Mouse (Mus musculus) naive thymus-derived CD4-positive, alpha-beta T cell, adult 2 months (primary cell): ENCODE data around the gene Ddx28.
"Not testable (repeated sequence)": the region's sequence is repeated elsewhere in the genome, so short reads cannot be mapped to it uniquely, and the experiment has no call there.

Experiments
- DNase-seq: peaks from one replicate; pipeline ENCODE4 v3.0.0-alpha.2; 2011; ENCODE audit warnings: low read depth

Ddx28 gene

DNA sequence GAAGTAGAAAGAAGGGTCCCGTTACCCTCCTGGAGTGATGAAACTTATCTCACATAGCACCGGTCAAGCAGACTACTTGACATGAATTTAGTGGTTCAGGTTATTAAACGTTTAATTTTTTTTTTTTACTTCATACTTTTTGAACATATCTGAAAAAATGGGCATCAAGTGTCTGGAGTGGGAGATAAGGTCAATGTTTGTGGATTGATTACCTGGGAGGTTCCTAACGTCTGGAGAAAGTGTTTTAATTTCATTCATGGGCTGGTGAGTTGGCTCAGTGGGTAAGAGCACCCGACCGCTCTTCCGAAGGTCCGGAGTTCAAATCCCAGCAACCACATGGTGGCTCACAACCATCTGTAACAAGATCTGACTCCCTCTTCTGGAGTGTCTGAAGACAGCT lies 521 bp upstream of the Ddx28 start:
- DNase-seq = not testable (repeated sequence)

DNA sequence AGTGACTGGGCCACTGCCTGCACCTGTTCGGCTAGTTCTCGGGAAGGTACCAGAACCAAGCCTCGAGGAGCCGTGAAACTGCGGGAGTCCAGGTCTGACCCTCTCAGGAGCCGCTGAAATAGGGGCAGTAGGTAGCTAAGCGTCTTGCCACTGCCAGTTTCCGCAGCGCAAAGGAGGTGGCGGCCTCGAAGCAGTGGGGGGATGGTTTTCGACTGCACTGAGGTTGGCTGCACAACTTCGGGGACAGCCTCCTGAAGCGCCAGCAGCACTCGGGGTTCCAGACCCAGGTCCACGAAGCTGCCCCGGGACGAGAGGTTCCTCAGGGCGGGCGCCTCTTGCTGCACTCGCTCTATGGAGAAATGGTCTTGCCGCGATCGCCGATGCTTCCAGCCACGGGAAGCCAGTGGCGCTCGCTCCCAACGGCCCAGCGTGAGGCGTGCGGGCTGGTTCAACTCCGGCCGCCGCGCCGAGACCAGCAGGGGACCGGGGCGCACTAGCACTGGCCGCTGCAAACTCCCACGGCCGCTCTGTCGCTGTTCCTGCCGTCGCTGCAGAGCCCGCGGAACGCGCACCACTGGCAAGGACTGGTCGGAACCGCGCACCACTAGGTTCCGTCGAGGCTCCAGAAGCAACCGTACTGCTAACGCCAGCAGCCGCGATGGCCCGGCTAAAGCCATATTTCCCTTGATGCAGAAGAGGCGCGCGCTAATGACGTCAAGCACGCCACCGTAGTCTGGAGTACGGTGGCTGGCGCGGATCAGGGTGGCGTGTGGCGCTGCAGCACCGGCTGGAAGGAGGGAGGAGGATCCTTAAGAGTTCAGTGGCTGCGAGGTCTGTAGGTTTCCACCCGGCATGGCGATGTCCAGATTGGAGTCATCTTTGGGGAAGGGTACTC lies 687 bp downstream of the Ddx28 start:
- DNase-seq = peak; percentile 91

DNA sequence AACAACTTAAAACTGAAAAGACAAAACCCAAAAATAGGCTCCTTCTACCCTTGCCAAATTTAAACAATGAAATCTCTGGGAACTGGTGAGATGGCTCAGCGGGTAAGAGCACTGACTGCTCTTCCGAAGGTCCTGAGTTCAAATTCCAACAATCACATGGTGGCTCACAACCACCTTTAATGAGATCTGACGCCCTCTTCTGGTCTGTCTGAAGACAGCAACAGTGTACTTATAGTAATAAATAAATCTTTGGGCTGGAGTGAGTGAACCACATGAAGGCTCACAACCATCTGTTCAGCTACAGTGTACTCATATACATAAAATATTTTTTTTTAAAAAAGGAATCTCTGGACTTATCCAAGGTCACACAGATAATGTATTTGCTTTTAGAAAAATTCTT lies 3.8 kb downstream of the Ddx28 start:
- not testable (repeated sequence) for DNase-seq

DNA sequence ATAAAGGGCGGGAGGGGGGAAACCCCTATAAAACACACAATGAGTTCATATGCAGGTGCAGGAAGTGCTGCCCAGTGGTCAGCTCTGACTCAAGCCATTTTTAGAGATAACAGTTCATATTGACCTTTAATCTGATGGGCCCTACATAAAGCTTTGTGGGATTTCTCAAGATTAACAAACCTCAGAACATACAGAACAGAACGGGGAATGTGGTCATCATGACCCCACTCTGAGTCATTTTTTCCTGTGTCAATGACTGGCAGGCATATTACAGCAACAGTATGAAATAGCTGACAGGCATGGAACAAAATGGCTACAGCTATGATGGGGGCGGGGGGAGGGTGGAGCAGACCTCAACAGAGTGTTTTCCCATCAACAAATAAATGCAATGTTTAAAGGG lies 4.5 kb downstream of the Ddx28 start:
- no peak for DNase-seq

DNA sequence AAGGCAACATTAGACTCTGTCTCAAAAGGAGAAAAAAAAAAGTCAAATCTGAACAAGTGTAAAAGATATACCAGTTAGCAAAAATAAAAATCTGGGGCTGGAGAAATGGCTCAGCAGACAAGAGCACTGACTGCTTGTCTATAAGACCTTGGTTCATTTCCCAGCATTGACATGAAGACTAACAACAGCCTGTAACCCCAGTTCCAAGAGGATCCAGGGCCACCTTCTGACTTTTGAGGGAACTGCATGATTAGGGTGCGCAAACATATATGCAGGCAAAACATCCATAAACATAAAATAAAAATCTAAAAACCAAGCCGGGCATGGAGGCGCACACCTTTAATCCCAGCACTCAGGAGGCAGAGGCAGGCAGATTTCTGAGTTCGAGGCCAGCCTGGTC lies 5.3 kb downstream of the Ddx28 start:
- no peak for DNase-seq

DNA sequence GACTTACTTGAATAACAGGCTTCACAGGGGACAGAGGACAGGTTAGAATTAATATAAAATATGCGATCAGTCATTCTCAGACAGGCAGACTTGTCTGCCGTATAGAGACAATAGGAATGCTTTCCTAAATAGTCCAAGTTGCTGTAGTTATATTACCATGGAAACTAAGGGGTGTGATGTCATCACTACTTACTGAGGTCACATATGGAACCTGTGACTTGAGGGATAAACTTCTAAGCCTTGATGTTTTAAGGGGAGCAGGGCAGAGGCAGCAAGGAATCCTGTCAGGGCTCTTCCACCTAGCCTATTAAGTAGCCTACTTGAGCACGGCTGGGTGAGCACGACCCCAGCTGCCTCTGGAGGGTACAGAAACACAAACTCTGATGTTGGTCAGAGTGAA lies 5.8 kb downstream of the Ddx28 start, which contains the start of gene Dpep2nb:
TSS of gene Dpep2nb (minus strand) at position 101 of the 400 bp plus-strand sequence.
- no peak for DNase-seq

DNA sequence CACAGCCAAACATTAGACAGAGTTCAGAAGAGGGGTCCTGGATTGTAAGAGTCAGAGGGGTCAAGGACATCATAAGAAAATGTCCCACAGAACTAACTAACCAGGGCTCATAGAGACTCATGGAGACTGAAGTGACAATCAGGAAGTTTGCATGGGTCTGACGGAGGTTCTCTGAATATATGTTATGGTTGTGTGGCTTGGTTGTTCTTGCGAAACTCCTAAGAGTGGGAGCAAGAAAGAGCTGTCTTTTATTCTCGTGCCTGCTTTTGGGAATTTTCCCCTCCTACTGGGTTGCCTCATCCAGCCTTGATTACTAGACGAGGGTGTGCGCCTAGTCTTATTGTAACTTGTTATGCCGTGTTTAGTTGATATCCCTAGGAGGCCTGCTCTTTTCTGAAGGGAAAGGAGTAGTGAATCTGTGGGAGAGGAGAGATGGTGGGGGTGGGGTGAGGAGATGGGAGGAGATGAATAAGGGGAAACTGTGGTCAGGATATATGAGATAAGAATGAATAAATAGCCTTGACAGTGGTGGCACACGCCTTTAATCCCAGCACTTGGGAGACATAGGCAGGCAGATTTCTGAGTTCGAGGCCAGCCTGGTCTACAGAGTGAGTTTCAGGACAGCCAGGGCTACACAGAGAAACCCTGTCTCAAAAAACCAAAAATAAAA lies 7.0 kb downstream of the Ddx28 start:
- DNase-seq = no peak

DNA sequence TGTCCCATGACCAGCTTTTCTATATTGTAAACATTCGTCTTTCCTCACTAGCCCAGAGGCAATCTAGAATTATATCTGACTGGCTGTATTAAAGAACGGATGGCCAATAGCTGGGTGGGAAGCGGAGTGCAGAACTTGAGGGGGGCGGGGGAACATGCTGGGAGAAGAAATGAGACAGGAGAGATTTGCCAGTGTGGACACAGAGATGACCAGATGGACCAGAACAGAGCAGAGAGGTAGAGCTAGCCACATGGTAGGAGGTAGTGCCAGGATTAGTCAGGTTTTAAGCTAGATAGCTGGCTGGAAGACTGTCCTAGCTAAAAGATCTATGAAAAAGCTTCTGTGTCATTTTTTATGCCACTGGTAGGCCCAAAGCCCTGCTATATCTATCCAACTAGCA lies 9.8 kb downstream of the Ddx28 start:
- DNase-seq = no peak

DNA sequence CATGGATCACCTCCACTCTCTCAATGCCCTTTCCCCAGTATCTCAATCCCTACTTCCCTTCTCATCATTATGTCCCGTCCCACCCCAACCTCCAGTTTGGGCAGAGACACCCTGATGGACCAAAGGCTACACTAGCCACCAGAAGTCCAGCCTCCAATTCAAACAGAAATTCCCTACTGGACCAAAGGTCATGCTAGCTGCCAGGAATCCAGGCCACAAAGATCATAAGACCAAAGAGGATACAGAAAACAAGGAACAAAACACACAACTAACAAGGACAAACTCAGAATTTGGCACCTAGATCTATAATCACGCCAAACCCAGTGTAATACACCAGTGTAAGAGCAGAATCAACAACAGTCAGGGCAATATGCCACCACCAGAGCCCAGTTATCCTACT lies 12.7 kb downstream of the Ddx28 start:
- DNase-seq = no peak

DNA sequence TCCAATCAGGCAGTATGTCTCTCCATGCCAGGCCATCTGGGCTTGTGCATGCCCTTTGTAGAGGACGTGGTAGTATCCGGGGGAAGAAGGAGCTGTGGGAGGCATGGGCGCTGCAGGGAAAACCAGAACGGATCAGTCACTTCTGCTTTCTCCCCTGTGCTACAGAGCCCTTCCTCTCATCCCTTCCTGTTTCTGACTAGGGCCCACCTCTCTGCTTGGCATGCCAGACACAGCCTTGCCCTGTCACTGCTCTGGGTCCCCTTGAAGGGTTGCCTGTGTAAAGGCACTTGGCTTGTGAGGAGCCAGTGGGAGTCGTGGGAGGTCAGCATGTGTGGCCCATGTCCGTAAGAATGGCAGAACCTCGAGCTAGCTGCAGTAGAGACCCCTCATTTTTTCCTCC lies 15.3 kb downstream of the Ddx28 start:
- DNase-seq = no peak

DNA sequence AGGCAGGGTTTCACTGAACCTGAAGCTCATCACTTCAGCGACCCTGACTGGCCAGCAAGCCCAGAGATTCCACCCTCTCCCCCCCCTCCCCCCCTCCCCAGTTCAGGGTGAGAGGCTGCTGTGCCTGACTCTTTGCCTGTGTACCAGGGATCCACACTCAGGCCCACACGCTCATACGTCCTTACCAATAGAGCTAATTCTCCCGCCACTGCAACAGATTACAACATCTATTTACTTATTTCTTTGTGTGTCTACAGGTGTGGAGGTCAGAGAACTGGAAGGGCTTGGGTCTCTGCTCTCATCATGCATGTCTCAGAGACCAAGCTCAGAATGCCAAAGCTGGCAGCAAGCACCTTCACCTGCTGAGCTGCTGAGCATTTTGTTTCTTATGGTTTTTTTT lies 18.5 kb downstream of the Ddx28 start:
- DNase-seq = no peak

DNA sequence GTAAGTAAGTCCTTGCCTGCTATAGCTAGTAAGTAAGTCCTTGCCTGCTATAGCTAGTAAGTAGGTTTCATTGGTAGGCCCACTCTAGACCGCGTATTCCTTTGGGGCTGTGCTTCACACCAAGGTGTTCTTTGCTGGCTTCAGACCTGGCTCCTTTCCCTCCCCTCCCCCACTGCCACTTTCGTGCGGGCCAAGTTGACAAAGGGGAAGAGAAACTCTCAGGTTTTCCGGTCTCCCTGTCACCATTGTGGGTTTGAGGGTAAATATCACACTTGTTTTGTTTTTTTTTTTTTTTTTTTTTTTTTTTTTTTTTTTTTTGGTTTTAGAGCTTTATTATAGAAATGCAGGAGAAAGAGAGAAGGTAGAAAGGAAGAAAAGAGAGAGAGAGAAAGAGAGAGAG lies 19.2 kb downstream of the Ddx28 start:
- peak; percentile 72 for DNase-seq

DNA sequence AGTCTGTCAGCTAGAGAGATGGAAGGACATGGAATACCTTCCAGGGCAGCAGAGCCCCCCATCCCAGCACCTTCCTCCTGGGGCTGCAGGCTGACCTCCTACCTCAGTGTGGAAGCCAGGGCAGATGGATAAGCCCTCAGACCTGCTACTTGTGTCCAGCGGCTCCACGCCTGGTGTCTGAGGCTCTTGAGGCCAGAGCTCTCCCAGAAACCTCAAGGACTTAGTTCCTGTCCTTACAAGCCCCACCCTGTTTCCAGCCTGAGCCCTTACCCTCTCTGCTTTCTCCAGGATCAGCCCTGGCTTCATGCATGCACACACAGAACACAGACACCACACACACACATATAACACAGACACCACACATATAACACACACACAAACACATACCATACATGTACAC lies 20.1 kb downstream of the Ddx28 start:
- DNase-seq = peak; percentile 42

DNA sequence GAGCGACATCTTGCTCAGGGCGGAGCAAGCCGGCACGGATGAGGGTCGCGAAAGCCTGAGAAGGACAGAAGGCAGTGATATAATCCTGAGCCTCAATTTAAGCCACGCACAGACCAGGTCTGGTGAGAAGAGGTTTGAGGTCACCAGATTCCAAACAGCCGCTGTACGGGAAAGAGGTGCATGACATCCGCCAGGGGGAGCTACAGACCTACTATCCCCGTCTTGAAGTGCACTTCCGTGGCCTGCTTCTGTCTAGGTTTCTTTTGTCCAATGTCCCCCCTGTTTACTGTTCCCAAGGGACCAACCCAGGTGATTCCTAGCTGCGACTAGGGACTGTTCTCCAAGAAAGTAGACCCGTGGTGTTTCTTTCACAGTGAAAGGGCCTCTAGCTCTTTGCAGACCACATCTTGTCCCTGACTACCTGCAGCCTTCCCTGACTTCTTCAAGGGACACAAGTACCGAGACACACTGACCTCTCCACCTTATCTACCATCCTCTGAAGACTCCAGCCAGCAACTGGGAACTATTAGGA lies 20.8 kb downstream of the Ddx28 start, which contains the start of gene Dus2:
TSS of gene Dus2 (plus strand) at position 482 of the 532 bp plus-strand sequence.
- DNase-seq = peak; percentile 93

DNA sequence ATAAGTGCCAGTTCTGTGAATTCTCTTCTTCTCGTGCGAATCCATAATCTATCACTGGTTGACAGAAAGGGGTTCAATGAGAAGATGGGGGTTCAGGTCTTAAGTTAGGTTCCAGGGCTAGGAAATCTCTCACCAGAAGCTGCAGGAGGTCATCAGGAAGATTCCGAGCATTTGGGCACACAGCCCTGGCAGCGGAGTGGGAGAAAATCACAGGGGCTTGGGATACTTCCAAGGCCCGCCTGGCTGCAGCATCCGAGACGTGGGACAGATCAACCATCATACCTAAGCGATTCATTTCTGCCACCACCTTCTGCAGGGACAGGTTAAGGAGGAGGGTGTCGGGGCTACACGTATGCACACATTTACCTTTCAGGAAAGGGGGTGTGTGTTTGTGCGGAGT lies 23.1 kb downstream of the Ddx28 start:
- no peak for DNase-seq

DNA sequence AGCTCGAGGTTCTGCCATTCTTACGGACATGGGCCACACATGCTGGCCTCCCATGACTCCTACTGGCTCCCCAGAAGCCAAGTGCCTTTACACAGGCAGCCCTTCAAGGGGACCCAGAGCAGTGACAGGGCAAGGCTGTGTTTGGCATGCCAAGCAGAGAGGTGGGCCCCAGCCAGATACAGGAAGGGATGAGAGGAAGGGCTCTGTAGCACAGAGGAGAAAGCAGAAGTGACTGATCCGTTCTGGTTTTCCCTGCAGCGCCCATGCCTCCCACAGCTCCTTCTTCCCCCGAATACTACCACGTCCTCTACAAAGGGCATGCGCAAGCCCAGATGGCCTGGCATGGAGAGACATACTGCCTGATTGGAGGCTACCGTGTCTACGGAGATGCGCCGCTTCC lies 28.3 kb downstream of the Ddx28 start:
- not testable (repeated sequence) for DNase-seq

DNA sequence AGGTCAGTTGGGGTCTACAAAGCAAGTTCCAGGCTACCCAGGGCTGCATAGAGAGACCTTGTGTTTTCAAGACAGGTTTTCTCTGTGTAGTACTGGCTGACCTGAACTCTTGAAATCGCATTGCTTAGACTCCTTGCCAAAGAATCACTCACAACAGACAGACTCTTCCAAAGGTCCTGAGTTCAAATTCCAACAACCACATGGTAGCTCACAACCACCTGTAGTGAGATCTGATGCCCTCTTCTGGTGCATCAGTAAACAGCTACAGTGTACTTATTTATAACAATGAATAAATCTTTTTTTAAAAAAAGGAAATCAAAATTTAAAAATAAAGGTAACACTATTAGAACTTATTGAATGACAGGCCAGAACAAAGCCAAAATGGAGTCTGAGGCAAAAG lies 30.5 kb downstream of the Ddx28 start:
- no peak for DNase-seq

DNA sequence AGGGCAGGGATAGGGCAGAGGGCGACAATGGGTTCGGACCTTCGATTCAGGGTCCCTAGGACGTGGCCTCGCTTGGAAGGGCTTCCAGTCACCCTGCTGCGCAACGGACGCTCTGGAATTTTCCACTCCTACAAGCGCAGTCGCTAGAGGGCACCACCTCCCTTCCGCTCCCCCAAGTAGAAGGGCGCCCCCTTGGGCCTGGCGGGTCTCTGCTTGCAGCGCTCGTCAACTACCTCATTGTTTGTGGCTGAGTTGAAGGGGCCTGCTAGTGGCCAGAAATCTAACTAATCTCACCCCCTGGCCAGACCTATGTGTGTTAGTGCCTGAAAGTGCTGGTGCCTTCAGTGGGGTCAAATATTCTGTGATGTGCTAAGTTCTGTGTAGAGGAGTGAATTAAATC lies 32.4 kb downstream of the Ddx28 start, which contains the start of gene Dpep3:
TSS of gene Dpep3 (minus strand) at position 105 of the 400 bp plus-strand sequence.
- no peak for DNase-seq

DNA sequence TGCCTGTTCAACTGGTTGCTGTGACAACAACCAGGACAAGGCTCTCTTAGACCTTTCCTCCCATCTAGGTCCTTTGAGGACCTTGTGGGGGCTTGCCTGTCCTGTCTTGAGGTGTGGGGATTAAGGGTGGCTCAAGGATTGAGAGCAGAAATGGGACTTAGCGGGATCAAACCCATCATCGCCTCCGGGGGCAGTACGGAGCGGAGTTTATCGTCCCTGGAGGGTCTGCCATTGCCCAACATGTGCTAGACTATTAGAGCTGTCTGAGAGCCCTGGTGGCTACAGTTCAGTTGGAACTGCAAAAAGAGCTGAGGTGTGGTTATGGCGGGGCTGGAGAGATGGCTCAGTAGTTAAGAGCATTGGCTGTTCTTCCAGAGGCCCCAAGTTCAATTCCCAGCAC lies 36.3 kb downstream of the Ddx28 start:
- no peak for DNase-seq

DNA sequence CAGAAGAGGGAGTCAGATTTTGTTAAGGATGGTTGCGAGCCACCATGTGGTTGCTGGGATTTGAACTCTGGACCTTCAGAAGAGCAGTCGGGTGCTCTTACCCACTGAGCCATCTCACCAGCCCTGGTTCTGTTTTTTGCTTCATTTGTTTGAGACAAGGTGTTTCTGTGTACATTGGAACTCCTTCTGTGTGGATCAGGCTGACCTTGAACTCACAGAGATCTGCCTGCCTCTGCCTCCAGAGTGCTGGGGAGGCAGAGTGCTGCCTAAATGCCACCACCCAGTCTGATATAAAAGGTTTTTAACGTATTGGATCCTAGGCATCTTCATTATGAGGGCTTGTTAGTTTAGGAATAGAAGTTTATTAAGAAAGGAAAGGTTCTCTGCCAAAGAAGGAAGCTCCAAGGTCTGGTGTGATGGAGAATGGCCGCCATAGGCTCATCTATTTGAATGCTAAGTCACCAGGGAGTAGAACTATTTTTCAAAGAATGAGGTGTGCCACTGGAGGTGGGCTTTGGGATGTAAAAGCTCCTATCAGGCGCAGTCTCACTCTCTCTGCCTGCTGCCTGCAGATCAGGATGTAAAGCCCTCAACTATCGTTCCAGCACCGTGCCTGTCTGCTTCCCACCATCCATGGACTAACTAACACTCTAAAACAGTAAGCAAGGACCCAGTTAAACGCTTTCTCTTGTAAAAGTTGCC lies 40.5 kb downstream of the Ddx28 start:
- DNase-seq = no peak

DNA sequence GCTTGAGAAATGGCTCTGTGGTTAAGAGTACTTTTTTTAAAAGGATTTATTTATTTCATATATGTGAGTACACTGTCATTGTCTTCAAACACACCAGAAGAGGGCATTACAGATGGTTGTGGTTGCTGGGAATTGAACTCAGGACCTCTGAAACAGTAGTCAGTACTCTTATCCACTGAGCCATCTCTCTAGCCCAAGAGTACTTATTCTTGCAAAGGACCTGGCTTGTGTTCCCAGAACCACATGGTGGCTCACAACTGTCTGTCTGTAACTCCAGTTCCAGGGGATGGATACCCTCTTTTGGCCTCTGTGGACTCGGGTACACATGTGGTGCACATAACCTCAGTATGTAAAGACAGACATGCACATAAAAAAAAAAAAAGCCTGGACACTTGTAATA lies 42.3 kb downstream of the Ddx28 start:
- no peak for DNase-seq

DNA sequence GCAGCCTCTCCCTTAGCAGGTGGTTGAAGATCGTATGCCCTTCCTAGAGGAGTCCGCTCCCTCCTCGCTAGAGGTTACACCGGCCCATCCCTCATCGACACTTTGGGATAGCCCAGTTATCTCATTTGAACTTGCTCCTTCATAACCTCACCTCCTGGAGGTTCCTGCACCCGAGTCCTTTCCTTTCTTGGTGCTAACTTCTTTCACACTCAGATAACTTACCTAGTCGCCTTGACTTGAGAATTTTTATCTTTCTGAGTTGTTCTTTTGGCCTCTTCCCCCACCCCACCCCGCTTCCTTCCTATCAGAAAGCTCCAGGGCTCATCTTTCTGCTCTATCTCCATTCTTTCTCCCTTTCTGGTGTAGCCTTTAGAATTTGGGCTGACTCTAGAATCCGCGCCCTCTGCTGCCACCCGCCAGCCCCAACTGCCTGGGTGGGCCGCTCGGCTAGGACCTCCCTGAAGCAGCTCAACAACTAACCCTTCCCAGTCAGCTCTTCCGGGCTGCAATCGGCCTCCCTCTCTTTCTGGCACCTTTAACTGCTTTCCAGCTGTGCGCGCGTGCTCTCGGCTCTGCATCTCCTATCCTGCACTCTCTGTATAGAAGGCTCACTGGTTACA lies 44.9 kb downstream of the Ddx28 start:
- DNase-seq = peak; percentile 38
